Mouse (Mus musculus) embryonic fibroblast, embryonic 13.5 days (primary cell): ENCODE results near the gene Acsf2. TPM values are rescaled to one million over a fixed set of nuclear protein-coding genes. Genes with fewer than 3 reads are reported as not detected.

ENCODE experiments used
- H3K27ac ChIP-seq: 2 replicates; pipeline ENCODE4 v1.5.1; 2012; ENCODE audit warnings: low read length, control low read depth, inconsistent platforms; ENCODE audit not compliant: insufficient read depth
- H3K4me1 ChIP-seq: 2 replicates; pipeline ENCODE4 v1.6.1; 2011; ENCODE audit warnings: low read length; ENCODE audit not compliant: control insufficient read depth, insufficient read depth
- H3K4me3 ChIP-seq: 2 replicates; pipeline ENCODE4 v1.5.1; 2011; ENCODE audit warnings: mild to moderate bottlenecking, control low read depth, low read length; ENCODE audit not compliant: insufficient read depth
- CTCF ChIP-seq: IDR thresholded peaks from 2 replicates; pipeline ENCODE4 v1.5.1; 2011; ENCODE audit warnings: mild to moderate bottlenecking, control low read depth, low read length, moderate library complexity, borderline replicate concordance; ENCODE audit not compliant: insufficient read depth
- POLR2A ChIP-seq: IDR thresholded peaks from 2 replicates; pipeline ENCODE4 v1.6.1; 2011; ENCODE audit warnings: low read depth, mild to moderate bottlenecking, control low read depth, low read length, moderate library complexity
- polyA plus RNA-seq: library from polyadenylated mRNA; stranded (reverse); fragments of >200 nt; gene quantifications from 2 replicates; pipeline ENCODE4 v1.2.4, GENCODE M21; 2011; ENCODE audit warnings: low read depth; ENCODE audit not compliant: missing spikeins, insufficient read length

The Acsf2 gene
- polyA plus RNA-seq, 1 experiment, result 19.4 TPM

DNA sequence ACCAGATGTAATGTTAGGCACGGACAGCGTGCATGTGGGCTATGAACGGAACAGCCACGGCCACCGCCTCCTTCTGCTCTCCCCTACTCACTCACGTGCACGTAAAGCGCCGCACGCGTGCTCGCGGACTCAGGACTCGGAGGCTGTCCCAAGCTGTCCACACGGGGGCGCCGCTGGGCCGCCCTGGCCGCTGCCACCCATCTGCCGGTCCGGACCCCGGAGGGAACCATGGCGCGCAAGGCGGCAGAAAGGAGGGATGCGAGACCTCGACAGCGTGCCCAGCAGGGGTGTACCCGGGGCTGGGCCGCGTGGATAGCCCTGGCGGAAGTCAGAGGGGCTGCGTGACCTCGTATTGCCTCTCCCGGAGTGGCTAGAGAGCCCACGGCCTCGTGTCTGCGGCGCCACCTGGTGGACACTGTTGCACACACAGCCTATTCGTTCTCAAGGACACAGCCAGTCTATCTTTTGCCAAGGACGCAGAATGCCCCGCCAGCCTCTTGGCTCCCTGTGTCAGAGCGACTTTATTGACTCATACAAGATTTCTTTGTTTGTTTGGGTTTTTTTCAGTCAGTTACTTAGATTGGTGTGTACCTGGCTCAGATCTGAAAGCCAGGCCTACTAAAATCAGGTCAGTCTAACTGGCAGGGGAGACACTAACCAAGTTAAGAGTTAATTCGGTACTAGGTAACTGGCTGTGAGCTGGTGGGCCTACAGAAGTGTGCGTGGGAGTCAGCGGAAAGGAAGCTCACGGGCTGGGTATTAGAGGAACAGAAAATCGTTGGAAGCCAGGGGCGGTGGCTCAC lies 52.6 kb downstream of the Acsf2 start, which contains the start of gene Rsad1:
Gene Rsad1, minus strand, starts transcription at position 368 of the 803 bp plus-strand sequence.
- peak within 1 kb of the TSS; percentile 78 for H3K27ac ChIP-seq
- peak within 1 kb of the TSS; percentile 45 for H3K4me3 ChIP-seq
- peak; percentile 66; the same call in 1 of the 2 replicates for TF ChIP-seq POLR2A
- peak; percentile 82 for TF ChIP-seq CTCF
- peaks cover 4% of the 10 kb centered on the region; the same call in 1 of the 2 replicates for H3K4me1 ChIP-seq

DNA sequence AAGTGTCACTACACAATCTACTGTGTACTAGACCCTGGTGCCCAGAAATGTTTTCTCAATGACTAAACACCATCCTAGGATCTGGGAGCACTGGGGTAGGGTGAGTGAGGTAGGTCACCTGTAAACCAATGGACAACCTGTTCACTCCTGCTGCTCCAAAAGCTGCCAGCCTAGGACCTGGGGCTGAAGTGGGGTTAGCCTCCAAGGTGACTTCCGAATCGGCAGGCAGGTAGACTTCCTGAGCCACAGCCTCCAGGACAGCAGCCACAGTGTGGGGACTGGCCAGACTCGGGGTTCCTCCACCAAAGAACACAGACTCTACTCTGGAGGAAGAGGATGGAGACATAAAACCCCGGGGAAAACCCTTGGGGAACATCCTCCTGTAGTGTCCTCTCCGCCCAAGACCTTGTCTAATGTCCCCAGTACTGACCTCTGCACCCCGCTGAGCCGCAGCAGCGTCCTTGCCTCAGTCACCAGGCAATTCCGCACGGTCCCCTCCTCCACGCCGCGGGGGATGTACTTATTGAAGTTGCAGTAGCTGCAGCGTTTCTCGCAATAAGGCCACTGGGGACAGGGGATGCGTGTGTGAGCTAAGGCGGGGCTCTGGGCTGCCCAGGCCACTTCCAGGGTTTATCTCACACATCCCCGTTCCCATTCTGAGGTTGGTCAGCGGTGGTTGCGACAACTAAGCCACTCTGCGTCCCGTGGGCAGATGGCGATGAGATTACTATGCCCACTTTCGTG lies 53.5 kb downstream of the Acsf2 start:
- TF ChIP-seq POLR2A (no peak), CTCF (no peak)
- Histone ChIP-seq H3K4me3 (peak overlapping the region; percentile 45), H3K4me1 (peaks cover 4% of the 10 kb centered on the region; the same call in 1 of the 2 replicates), H3K27ac (peak overlapping the region; percentile 78)

DNA sequence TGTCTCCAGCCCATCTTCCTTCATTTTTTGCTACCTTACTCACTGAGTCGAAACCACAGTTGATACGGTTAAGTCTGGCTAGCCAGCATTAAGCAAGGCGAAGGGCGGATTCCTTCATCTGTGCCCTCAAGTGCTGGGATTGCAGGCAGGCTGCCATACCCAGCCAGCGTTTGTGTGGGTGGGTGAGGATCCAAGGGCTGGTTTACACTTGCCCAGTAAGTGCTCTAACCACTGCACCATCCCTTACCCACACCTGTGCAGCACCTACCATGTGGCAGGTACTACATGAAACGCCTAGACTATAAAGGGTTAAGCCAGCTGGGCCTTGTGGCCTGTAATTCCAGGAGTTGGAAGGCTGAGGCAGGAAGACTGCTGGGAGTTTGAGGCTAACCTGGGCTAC lies 54.4 kb downstream of the Acsf2 start:
- H3K27ac ChIP-seq, result no peak overlapping the region
- peaks cover 4% of the 10 kb centered on the region; the same call in 1 of the 2 replicates for H3K4me1 ChIP-seq
- TF ChIP-seq CTCF (no peak), POLR2A (no peak)
- H3K4me3 ChIP-seq, result no peak overlapping the region

DNA sequence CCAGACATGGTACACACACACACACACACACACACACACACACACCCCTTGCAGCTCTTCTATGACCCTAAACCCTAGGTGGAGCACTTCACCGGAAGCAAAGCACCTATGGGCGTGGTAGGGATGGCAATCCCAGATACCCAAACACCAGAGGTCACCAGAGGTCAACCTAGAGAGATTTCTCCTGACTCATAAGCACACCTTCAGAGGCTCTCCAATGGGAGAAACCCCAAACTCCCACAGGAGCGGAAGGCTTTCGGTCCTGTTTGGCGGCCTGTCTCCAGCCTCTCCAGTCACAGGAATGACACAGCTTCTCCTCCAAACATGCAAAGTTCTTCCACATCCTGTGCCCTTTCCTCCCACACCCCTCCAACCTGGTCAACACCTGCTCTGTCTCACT lies 55.3 kb downstream of the Acsf2 start:
- TF ChIP-seq POLR2A (no peak), CTCF (no peak)
- Histone ChIP-seq H3K4me1 (peaks cover 4% of the 10 kb centered on the region; the same call in 1 of the 2 replicates), H3K27ac (no peak overlapping the region), H3K4me3 (no peak overlapping the region)

DNA sequence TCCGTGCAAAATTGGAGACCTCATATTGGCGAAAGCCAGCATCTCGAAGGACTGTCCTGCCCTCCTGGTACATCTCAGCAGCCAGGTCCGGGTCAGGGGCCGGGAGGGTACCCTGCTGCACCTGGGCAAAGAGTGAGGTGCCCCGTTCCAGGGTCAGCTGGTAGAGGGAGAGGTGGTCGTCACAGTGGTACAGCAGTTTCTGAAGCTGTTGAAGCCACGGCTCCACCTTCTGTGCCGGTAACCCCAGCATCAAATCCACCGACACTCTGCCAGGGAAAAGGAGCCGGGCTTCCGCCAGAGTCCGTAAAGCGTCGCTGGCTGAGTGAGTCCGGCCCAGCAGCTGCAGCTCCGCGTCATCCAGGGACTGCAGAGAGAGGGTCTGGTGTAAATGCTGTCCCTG lies 57.2 kb downstream of the Acsf2 start:
- no peak overlapping the region for H3K4me3 ChIP-seq
- 0 out of 2 replicates have a peak, but pooled peaks cover under 1% of the 10 kb centered on the region for H3K4me1 ChIP-seq
- TF ChIP-seq CTCF (no peak), POLR2A (no peak)
- H3K27ac ChIP-seq, result no peak overlapping the region

DNA sequence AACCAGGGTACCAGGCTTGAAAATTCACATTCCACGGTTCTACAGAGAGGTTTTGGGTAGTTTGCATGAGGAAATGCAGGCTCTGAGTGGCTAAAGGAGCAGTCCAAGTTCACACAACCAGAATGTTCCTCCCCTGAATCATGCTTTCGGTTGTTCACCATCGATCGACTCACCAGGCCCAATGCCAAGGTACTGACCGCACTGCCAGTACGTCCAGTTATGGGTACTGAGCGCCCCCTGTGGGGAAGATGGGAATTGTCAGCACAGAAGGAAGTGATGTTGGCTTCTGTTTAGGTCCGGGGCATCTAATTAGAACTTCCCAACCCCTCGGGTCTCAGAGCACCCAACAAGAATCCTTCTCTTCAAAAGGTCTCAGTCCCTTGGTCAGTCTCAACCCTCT lies 57.7 kb downstream of the Acsf2 start:
- TF ChIP-seq POLR2A, result no peak
- TF ChIP-seq CTCF, result peak; percentile 90
- no peaks in the 10 kb centered on the region for H3K4me1 ChIP-seq
- H3K4me3 ChIP-seq, result no peak overlapping the region
- H3K27ac ChIP-seq, result peak overlapping the region; percentile 73

DNA sequence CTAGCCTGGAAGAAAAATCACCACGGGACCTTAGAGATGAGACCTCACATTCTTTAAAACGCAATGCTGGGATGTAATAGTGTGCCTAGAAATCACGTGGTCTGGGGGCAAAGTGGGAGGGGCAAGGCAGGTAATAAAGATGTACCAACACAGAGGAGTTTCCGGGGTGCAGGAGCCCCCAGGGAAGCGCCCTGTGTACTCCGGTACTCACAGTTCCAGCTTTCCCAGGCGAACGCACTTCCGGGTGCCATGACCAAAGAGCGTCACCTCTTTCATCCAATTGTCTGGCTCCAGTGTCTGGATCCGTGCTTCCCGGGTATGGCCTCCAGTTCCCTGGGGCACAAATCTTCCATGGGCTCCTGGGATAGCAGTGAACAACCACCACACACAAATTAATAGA lies 58.3 kb downstream of the Acsf2 start:
- Histone ChIP-seq H3K4me3 (no peak overlapping the region), H3K4me1 (no peaks in the 10 kb centered on the region), H3K27ac (peak overlapping the region; percentile 73)
- TF ChIP-seq CTCF (no peak), POLR2A (no peak)

DNA sequence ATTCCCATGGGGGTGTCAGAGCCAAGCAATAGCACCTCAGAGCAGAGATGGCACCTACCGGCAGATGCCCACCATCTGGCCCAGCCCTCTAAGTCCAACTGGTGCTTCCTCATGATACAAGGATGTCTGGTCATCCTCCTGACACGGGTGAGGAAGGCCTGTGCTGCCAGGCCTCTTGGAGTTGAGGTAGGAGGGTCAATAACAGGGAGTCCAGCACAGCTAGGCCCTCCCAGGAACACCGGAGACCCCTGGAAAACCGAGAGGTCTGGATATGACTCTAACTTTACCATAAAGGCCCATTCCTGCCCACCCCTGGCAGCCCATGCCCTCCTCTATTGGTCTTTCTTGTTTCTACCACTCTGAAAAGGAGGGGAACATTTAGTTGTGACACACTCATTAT lies 59.3 kb downstream of the Acsf2 start:
- no peaks in the 10 kb centered on the region for H3K4me1 ChIP-seq
- H3K4me3 ChIP-seq, result no peak overlapping the region
- no peak overlapping the region for H3K27ac ChIP-seq
- no peak for TF ChIP-seq CTCF
- no peak for TF ChIP-seq POLR2A

DNA sequence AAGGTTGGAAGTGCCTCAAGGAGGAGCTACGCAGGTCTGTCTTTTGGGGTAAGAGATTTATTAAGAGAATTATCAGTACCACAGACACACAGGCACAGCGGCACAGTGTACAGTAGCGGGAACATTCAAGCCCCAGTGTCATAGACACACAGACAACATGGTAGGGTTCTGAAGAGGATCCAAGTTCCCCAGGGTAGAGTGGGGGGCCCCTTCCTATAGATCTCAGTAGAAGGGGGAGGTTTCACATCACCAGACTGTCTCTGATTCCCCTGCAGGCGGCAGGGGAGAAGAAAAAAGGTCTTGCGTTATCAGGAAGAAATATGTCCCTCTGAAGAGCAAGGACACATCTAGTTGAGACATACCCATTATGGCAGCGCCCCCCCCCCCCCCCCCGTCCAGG lies 61.9 kb downstream of the Acsf2 start:
- Histone ChIP-seq H3K4me3 (no peak overlapping the region), H3K27ac (no peak overlapping the region), H3K4me1 (no peaks in the 10 kb centered on the region)
- TF ChIP-seq CTCF (no peak), POLR2A (no peak)
